Mouse (Mus musculus): ENCODE measurements around the gene Rplp2. TPM values are rescaled to one million over a fixed set of nuclear protein-coding genes. Genes with fewer than 3 reads are reported as not detected.

The Rplp2 gene
- total RNA-seq, 2 experiments from 2014 or later: 2,070 to 3,129 TPM

DNA sequence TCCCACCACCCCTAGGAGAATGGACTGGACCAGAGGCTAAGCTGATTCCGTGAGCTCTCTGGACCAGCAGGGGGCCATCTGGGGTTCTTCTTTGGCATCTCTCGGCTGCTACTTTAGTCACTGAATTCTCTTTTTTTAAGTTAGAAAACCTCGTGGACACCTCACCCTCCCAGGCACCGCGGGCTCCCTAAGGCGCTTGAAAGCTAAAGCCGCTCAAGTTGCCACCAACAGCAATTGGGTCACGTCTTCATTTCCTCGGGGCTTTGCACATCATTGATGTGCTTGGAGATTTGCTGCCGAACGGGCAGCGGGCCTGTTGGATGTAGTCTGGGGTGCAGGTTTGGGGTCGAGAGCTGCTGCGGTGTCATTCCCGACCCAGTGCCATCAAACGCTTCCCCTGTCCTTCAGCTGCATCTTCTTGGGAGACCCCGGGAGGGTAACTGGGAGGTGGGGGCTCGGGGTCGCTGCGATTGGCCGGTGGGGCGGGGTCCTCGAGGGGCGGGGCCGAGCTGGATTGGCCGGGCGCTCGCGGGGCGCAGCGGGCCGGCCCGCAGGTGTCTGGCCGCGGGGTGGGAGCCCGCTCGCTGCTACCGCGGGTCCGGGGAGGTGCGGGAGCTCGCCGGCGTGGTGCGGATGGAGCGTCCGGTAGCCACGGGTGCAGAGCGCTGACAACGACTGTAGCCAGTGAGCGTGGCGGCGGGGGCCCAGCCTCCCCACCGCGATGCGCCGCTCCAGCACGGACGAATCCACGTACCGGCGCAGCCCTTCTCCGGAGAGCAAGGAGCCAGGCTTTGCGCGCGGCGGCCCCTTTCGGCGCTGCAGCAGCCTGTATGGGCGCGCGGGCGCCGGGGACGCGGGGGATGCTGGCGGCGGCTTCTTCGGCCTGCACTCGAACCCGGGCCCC lies 34.6 kb downstream of the Rplp2 start:
- peak; percentile 27 for ATAC-seq (replicated peaks; ENCODE audit: poor library complexity)

DNA sequence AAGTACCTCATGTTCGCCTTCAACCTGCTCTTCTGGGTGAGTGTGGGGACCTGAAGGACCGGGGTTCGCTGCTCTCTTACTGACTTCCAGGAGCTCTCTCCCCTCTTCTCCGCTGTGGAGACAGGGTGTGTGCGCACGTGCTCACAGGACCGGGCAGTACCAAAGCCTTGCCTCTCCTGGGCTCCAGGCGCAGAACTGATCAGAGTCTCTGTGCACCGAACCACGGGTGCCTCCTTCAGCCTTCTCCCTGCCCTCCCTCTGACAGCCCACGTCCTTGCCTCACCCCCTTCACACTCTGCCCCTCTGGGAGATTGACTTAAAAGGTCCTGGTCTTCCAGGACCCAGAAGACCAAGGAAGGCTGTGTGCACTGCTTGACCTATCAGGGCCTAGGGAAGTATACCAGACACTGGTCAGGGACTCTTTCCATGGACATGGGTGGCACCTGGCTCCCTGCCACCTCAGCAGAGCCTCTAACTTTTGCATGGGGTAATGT lies 35.4 kb downstream of the Rplp2 start:
- no peak for ATAC-seq (replicated peaks; ENCODE audit: poor library complexity)

DNA sequence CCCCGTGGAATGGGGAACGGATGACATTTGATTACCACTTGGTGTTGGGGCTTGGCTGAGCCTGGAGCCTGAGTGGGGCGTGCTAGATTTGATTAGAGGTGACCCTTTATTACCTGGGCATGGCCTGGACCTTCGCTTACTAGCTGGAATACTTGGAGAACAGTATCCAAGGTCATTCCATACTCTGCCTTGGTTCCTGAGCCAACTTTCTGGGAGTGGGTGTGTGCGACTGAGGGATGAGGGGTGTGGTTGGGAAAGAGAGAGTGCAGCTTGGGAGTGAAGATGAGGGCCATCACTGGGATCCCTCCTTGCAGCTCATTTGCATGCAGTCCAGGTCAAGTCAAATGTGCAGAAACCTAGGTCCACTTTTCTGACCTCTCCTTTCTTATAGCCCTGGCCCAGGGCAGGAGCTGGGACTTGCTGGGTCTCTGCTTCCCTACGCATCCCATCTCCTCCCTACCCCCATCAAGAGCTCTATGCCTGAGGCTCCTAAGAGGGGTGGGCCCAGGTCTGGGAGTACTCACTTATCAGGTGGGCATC lies 36.0 kb downstream of the Rplp2 start:
- no peak for ATAC-seq (replicated peaks; ENCODE audit: poor library complexity)

DNA sequence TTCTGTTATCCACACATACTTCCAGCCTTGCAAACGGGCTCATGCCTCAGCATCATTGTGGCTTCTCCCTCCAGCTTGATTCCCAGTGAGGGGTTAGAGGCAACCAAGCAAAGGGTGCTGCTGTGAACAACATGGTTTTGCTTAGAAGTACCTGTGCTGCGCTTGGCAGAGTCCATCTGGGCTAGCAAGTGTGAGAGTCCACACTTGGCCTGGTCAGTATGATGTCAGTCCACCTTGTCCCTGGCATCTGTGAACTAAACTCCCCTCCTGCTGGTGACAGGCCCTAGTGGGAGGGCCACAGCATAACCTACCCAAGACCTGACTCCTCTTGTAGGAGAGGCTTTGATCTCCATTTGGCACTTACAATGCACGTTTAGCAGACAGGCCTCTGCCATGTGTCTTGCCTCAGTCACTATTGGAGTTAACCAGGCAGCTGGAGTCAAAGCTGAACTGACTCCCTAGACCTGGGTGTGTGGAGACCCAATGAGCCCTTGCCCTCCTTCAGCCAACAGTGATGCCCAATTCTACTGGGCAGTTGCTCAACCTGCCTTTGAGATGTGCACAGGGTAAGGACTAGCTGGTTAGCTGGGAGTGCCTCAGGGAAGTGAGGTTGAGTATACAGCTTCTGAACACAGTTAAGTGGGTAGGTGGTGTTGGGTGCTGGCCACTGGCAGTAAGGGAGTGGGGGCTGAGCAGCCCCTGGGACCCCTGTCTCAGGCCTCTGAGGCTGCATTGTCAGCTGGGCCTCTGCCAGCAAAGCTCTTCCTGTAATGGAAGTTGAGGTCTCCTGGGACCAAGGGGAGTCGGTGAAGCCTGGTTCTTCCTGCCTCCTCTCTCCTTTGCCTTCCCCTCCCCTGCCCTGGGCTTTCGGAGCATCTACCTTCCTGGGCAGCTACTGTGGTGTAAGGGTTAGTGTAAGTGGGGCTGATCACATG lies 37.3 kb downstream of the Rplp2 start:
- no peak for ATAC-seq (replicated peaks; ENCODE audit: poor library complexity)

DNA sequence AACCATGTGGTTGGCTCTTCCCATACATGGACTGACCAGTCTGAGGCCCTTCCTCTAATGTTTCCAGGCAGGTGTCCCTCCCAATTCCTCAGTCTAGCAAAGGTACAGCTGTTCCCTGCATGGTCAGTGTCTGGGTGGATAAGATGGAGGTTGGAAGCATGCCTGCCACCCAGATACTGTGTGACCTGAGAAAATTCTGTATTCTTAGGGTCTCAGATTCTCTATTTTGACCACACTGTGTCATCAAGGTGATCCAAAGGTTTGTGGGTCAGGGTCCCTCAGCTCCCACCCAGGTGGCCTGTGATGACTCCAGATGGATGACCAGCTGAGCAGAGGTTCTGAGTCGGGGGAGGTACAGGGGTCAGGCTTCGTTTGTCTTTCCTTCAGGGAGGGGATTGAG lies 38.0 kb downstream of the Rplp2 start:
- ATAC-seq (replicated peaks; ENCODE audit: poor library complexity): no peak

DNA sequence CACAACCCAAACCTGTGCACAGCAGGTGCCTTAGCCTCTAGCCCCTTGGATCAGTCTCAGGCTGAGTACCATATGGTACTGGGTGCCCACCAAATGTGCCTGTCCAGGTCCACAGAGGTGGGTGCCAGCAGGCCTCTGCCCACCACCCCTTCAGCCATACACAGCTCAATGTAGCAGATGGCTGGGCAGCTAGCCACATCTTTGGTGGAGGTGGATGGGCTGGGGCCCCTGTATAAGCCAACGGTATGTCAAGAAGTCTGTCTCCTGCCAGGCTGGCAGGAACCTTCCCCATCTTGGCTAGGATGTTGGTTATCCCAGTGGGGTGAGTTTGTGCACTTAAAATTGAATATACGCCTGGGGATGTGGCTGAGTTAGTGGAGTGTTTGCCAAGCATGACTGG lies 38.4 kb downstream of the Rplp2 start:
- no peak for ATAC-seq (replicated peaks; ENCODE audit: poor library complexity)

DNA sequence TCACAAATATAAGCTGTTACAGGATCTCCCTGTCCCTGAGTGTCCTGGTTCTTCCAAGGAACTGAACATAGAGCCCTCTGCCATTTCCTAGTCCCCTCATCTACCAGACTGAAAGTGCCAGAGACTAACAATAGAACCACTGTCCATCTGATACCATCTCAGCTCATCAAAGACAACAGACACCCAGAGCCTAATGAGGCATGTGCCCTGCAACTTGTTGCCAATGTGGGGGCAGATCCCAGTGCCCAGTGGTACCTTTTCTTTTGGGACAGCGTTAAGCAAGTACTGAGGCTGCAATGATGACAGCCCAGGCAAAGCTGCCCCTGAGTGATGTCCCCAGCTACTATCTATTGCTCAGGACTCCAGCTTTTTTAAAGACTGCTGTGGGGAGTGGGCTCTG lies 39.1 kb downstream of the Rplp2 start:
- ATAC-seq (replicated peaks; ENCODE audit: poor library complexity): no peak

DNA sequence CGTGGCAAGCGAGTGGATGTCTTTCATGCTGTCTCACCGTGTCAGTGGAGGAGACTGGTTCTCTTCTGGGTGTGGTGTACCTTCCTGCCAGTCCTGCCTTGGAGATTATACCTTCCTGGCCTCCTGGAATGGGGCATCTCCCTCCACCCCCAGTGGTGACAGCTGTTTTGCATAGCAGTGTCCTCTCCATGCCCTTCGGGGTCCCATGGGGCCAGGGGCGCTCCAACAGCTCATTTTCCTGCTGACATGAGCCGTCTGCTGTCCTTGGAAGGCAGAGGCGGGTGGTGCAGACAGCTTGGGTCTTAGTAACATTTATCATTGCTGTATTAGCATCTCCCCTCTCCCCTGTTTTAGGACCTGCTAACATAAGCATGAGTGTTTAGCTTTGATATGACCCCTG lies 40.0 kb downstream of the Rplp2 start:
- ATAC-seq (replicated peaks; ENCODE audit: poor library complexity): no peak

DNA sequence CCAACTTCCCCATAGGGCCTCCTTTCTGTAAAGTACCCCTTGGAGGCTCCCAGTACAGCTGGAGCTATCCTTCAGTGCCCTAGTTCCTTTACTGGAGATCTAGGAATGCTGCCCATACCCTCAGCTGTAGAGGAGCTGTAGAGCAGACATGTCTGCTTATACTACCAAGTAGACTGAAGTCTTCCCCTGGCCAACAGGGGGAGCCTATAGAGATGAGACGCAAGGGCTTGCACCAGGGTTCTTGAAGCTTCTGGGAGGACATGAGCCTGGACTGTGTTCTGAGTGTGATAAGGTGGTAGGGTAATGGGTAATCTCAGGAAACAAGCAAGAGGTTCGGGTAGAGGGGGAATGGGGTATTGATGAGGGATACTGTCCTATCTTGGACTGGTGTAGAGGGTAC lies 44.0 kb downstream of the Rplp2 start:
- ATAC-seq (replicated peaks; ENCODE audit: poor library complexity): peak; percentile 80

DNA sequence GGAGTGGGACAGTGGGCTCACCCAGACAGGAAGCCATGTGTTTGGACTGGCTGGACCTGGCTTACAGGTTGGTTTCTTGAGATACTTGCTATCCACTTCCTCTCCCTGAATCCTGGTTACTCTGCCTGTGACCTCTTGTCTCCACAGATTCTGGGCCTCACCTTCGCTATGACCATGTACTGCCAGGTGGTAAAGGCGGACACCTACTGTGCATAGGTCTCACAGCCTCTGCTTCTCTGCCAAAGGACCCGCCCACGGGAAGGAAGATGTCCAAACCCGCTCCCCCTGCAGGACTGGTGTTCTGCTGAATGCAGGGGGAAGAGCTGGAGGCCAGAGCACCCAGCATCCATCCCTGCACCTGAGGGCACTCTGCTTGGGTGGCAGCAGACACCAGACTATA lies 45.6 kb downstream of the Rplp2 start:
- ATAC-seq (replicated peaks; ENCODE audit: poor library complexity): no peak

DNA sequence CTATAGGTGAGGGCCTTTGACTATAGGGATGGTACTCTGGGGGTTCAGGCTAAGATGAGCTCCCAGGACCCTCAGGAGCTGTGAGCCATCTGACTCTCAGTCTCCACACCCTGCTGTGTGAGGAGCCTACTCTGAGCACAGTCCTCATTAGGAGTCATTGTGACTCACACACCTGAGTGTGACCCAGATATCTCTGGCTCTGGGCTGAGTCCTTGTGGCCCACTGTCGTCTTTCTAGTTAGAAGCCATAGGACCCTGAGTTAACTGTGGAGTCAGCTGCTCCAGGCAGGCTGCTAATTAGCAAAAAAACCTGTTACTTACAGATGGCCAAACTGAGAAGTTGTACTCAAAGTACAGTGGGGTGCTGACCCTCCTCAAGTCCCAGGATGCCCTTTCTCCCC lies 46.6 kb downstream of the Rplp2 start:
- ATAC-seq (replicated peaks; ENCODE audit: poor library complexity): no peak

DNA sequence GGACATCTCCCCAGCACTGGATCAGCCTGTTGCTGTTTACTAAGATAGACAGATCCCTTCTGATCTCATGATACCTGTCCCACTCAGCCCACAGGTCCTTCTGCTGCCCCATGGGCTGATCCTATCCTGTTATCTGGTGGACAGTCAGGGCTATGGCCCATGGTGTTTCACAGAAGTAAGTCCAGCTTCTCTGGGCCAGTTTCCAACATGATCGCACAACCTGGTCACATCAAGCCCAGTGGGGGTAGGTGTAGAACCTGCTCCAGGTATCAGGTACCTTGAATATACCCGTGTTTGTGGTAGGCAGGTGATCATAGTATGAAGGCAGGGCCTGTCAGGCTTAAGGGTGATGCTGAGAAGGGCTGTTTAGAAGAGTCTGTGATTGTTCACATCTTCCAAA lies 48.2 kb downstream of the Rplp2 start:
- ATAC-seq (replicated peaks; ENCODE audit: poor library complexity): no peak

DNA sequence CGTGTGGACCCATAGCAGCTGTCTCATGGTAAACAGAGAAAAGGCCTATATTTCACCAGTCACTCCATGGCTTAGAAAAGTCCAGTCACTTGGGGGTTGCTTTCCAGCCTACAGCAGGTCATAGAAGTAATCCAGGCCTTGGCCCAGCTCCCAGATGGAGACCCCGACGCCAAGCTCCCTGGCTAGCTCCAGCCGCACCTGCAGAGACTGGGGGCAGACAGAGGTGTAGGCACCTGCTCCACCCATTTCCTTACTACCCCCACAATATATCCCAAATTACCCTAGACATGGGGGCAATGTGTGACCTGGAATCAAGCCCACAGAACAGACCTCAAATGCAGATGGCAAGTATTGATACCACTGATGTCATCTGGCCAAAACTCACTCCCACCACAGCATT lies 48.8 kb downstream of the Rplp2 start:
- ATAC-seq (replicated peaks; ENCODE audit: poor library complexity): no peak

DNA sequence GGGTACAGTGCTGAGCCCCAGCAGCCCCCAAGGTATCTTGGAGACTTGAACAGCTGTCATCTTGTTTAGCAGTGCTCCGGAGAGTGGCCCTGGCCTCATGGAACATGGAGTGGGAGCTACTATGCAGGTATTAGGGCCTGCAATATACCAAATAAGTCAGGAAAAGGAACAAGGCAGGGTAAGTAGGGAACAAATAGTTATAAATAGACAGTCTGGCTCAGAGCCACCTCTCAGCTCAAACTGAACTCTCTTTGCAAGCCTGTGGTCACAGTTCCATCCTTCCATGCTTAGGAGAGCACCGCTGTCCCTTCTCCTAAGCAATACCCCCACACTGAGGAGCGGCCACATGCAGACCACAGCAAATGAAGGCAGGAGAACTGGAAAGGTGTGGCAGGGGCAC lies 50.4 kb downstream of the Rplp2 start:
- ATAC-seq (replicated peaks; ENCODE audit: poor library complexity): no peak

Other genes starting within 250 kb of the Rplp2 start
- gene Lmntd2, start 233.3 kb upstream of the Rplp2 start, total RNA-seq (2015): 0.20 and 0.89 TPM in 2 replicates
- 0.10 TPM in 1 of 2 replicates, not detected in the other for gene Lmntd2, start 233.3 kb upstream of the Rplp2 start, total RNA-seq (2017)
- gene Rassf7, start 231.5 kb upstream of the Rplp2 start, total RNA-seq (2015): 3.2 and 4.3 TPM in 2 replicates
- gene Rassf7, start 231.5 kb upstream of the Rplp2 start, total RNA-seq (2017): 2.2 and 6.6 TPM in 2 replicates
- 51.0 and 53.0 TPM in 2 replicates for gene Phrf1, start 218.6 kb upstream of the Rplp2 start, total RNA-seq (2015)
- gene Phrf1, start 218.6 kb upstream of the Rplp2 start, total RNA-seq (2017): 60.4 and 62.2 TPM in 2 replicates
- gene Irf7, start 180.9 kb upstream of the Rplp2 start, total RNA-seq (2015): 2.4 and 3.0 TPM in 2 replicates
- gene Irf7, start 180.9 kb upstream of the Rplp2 start, total RNA-seq (2017): 2.9 and 4.7 TPM in 2 replicates
- gene Cdhr5, start 170.6 kb upstream of the Rplp2 start, total RNA-seq (2015): not detected in 2 replicates
- not detected in 2 replicates for gene Cdhr5, start 170.6 kb upstream of the Rplp2 start, total RNA-seq (2017)
- gene Sct, start 168.2 kb upstream of the Rplp2 start, total RNA-seq (2015): not detected in 2 replicates
- gene Sct, start 168.2 kb upstream of the Rplp2 start, total RNA-seq (2017): not detected in 2 replicates
- not detected in 2 replicates for gene Drd4, start 155.4 kb upstream of the Rplp2 start, total RNA-seq (2015)
- not detected in 2 replicates for gene Drd4, start 155.4 kb upstream of the Rplp2 start, total RNA-seq (2017)
- gene Deaf1, start 119.7 kb upstream of the Rplp2 start, total RNA-seq (2015): 33.6 and 33.7 TPM in 2 replicates
- 19.8 and 23.0 TPM in 2 replicates for gene Deaf1, start 119.7 kb upstream of the Rplp2 start, total RNA-seq (2017)
- gene Tmem80, start 119.6 kb upstream of the Rplp2 start, total RNA-seq (2015): 11.1 and 11.7 TPM in 2 replicates
- gene Tmem80, start 119.6 kb upstream of the Rplp2 start, total RNA-seq (2017): 9.1 and 9.2 TPM in 2 replicates
- gene Eps8l2, start 108.5 kb upstream of the Rplp2 start, total RNA-seq (2015): 0.67 TPM in 1 of 2 replicates, not detected in the other
- gene Eps8l2, start 108.5 kb upstream of the Rplp2 start, total RNA-seq (2017): not detected in 2 replicates
- gene Taldo1, start 55.2 kb upstream of the Rplp2 start, total RNA-seq (2015): 103 and 117 TPM in 2 replicates
- 508 and 513 TPM in 2 replicates for gene Taldo1, start 55.2 kb upstream of the Rplp2 start, total RNA-seq (2017)
- 21.9 and 25.9 TPM in 2 replicates for gene Gatd1, start 33.2 kb upstream of the Rplp2 start, total RNA-seq (2015)
- 13.5 and 16.3 TPM in 2 replicates for gene Gatd1, start 33.2 kb upstream of the Rplp2 start, total RNA-seq (2017)
- gene Cend1, start 17.9 kb upstream of the Rplp2 start, total RNA-seq (2015): not detected in 2 replicates
- not detected in 2 replicates for gene Cend1, start 17.9 kb upstream of the Rplp2 start, total RNA-seq (2017)
- gene Slc25a22, start 9.5 kb upstream of the Rplp2 start, total RNA-seq (2015): 15.5 and 19.8 TPM in 2 replicates
- 4.4 and 5.3 TPM in 2 replicates for gene Slc25a22, start 9.5 kb upstream of the Rplp2 start, total RNA-seq (2017)
- gene Pidd1, start 3.3 kb upstream of the Rplp2 start, total RNA-seq (2015): 14.2 and 14.4 TPM in 2 replicates
- gene Pidd1, start 3.3 kb upstream of the Rplp2 start, total RNA-seq (2017): 9.7 and 11.2 TPM in 2 replicates
- 44.5 and 44.9 TPM in 2 replicates for gene Pnpla2, start 7.8 kb downstream of the Rplp2 start, total RNA-seq (2015)
- gene Pnpla2, start 7.8 kb downstream of the Rplp2 start, total RNA-seq (2017): 15.6 and 20.1 TPM in 2 replicates
- gene Cracr2b, start 13.7 kb downstream of the Rplp2 start, total RNA-seq (2015): 8.6 and 8.9 TPM in 2 replicates
- gene Cracr2b, start 13.7 kb downstream of the Rplp2 start, total RNA-seq (2017): 11.4 and 16.6 TPM in 2 replicates
- 11.0 and 14.7 TPM in 2 replicates for gene Cd151, start 20.0 kb downstream of the Rplp2 start, total RNA-seq (2015)
- gene Cd151, start 20.0 kb downstream of the Rplp2 start, total RNA-seq (2017): 14.5 and 22.1 TPM in 2 replicates
- gene Polr2l, start 27.8 kb downstream of the Rplp2 start, total RNA-seq (2015): 31.3 and 40.2 TPM in 2 replicates
- 45.0 and 46.7 TPM in 2 replicates for gene Polr2l, start 27.8 kb downstream of the Rplp2 start, total RNA-seq (2017)
- gene Tspan4, start 27.9 kb downstream of the Rplp2 start, total RNA-seq (2015): 18.3 and 23.9 TPM in 2 replicates
- gene Tspan4, start 27.9 kb downstream of the Rplp2 start, total RNA-seq (2017): 38.2 and 39.1 TPM in 2 replicates
- gene Chid1, start 92.5 kb downstream of the Rplp2 start, total RNA-seq (2015): 5.8 and 6.3 TPM in 2 replicates
- gene Chid1, start 92.5 kb downstream of the Rplp2 start, total RNA-seq (2017): 31.2 and 38.7 TPM in 2 replicates
- gene Ap2a2, start 114.8 kb downstream of the Rplp2 start, total RNA-seq (2015): 18.3 and 20.0 TPM in 2 replicates
- gene Ap2a2, start 114.8 kb downstream of the Rplp2 start, total RNA-seq (2017): 23.4 and 23.6 TPM in 2 replicates
- 0.37 and 0.77 TPM in 2 replicates for gene Muc6, start 207.9 kb downstream of the Rplp2 start, total RNA-seq (2015)
- 0.08 and 0.10 TPM in 2 replicates for gene Muc6, start 207.9 kb downstream of the Rplp2 start, total RNA-seq (2017)
- not detected in 2 replicates for gene Muc2, start 243.0 kb downstream of the Rplp2 start, total RNA-seq (2015)
- not detected in 2 replicates for gene Muc2, start 243.0 kb downstream of the Rplp2 start, total RNA-seq (2017)

All from megakaryocyte progenitor cell, adult 5-6 weeks (primary cell).